Mouse (Mus musculus) brain, embryonic 14.5 days (tissue): Measurements from ENCODE around the gene Elf4.

Experiments
- CTCF ChIP-seq: fragments of 200-500 bp; IDR thresholded peaks from 2 replicates; pipeline ENCODE4 v1.5.1; 2012; ENCODE audit warnings: inconsistent platforms, mild to moderate bottlenecking, moderate library complexity, borderline replicate concordance; ENCODE audit not compliant: insufficient read depth, insufficient read length; ENCODE audit errors: extremely low read depth
- POLR2A ChIP-seq: fragments of 200-500 bp; IDR thresholded peaks from 2 replicates; pipeline ENCODE4 v1.6.1; 2012; ENCODE audit warnings: mild to moderate bottlenecking, inconsistent platforms, borderline replicate concordance; ENCODE audit not compliant: poor library complexity, insufficient read depth, insufficient read length, severe bottlenecking; ENCODE audit errors: extremely low read depth

GRCm38 (mm10) chrX:48385927-48386326 lies 77.0 kb downstream of the Elf4 start:
- TF ChIP-seq CTCF (no peak), POLR2A (no peak)
